Mouse (Mus musculus) urinary bladder, postnatal 10 days (tissue): ENCODE results near the gene Gabbr2.

Experiments
- DNase-seq: peaks from one replicate; pipeline ENCODE4 v3.0.0; 2022; ENCODE audit warnings: low spot score

Gabbr2 gene

DNA sequence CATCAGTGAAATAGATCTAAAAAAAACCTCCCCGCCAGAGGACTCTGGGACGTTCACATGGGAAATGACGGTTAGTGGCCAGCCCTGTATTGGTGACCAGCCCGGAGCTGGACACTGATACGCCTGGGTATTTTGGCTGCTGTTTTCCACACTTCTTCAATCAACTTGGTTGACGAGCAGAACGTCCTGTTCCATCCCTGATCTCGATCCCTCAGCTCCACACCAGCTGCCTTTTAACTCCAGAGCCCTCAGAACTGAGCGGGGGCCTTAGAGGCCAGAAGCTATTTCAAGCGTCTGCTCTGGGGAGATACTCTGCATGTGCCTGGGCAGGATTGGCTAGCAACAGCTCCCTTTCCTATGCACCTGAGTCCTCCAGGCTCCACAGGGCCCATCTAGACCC, 177.4 kb downstream of the Gabbr2 start:
- DNase-seq, result no peak

- DNase-seq, result no peak
Observed at GRCm38 (mm10) chr4:46811165-46811564, 180.5 kb downstream of the Gabbr2 start.

- no peak for DNase-seq
Observed at GRCm38 (mm10) chr4:46806876-46807275, 184.8 kb downstream of the Gabbr2 start.

- no peak for DNase-seq
Observed at GRCm38 (mm10) chr4:46805910-46806309, 185.8 kb downstream of the Gabbr2 start.

GRCm38 (mm10) chr4:46802386-46802785, 189.3 kb downstream of the Gabbr2 start:
- DNase-seq, result no peak

- DNase-seq, result no peak
Observed at GRCm38 (mm10) chr4:46799904-46800303, 191.8 kb downstream of the Gabbr2 start.

GRCm38 (mm10) chr4:46795707-46796106, 196.0 kb downstream of the Gabbr2 start:
- DNase-seq, result no peak

DNA sequence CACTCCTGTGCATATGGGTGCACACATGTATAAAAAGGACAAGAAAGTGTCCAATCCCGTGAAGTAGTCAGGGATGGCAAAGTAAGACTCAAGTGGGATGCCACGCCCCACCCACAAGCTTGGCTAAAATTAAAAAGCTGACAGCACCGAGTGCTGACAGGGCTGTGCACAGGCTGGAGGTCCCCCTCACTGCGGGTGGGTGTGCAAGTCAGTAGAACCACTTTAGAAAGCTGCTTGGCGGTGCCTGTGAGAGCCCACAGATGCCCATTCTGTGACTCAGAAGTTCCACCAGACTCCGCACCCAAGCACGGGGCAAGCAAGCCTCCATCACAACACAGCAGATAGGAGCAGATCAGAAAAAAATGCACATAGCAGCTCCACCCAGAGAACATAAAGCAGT, 197.1 kb downstream of the Gabbr2 start:
- no peak for DNase-seq

GRCm38 (mm10) chr4:46792280-46793026, 199.2 kb downstream of the Gabbr2 start:
- no peak for DNase-seq

- no peak for DNase-seq
Observed at GRCm38 (mm10) chr4:46791268-46791951, 200.3 kb downstream of the Gabbr2 start.

DNA sequence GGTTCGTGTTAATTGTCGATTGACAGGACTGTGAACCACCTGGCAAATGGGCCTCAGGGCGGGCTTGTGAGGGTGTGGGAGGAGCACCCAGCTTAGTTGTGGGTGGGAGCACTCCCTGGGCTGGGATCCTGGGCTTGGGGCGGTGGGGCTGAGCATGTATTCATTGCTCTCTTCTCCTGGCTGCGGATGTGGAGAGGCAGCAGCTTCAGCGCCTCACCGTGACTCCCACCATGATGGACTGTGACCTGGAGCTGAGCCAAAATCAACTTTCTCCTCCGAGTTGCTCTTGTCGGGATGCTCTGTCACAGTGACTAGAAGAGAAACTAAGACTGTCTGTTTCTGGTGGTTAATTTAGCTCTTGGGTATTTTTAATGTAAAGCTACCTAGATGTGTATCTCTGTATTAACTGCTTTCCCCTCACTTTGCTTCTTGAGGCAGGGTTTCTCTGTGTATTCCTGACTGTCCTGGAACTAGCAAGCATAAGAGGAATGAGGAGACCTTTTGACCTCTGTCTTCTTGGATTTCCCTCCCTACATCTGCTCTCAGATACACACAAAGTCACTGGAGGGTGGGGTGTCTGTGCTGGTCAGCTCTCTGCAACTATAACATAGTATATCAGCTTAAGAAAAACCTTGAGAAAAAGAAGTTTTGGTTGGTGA, 200.9 kb downstream of the Gabbr2 start:
- DNase-seq, result no peak

DNA sequence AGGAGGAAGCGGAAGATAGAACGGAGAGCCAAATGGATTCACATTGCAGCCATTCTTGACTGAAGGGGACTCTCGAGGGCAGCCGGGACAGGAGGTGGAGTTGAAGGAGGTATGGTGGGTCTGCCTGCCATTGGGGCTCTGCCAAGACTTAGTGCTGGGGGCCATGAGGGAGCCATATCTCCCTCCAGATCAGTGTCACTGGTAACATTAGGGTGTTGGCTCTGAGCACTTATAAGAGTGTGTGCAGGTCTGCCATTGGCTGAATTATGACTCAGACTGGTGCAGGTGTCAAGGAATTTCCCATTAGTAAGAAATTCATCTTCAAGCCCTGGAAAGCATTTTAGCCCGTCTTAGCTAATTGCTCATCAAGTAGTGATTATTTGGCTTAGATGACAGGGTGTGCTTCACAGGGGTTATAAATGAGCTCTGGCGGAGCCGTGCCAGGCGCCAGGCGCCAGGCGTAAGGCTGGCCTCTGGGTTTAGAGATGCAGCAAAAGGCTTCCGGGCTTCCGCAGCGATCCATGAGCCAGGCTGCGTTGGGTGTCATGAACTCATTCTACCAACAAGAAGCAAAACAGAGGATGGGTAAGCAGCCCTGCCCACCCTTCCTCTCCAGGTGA, 207.1 kb downstream of the Gabbr2 start:
- DNase-seq, result no peak

- no peak for DNase-seq
Observed at GRCm38 (mm10) chr4:46781109-46781508, 210.6 kb downstream of the Gabbr2 start.

DNA sequence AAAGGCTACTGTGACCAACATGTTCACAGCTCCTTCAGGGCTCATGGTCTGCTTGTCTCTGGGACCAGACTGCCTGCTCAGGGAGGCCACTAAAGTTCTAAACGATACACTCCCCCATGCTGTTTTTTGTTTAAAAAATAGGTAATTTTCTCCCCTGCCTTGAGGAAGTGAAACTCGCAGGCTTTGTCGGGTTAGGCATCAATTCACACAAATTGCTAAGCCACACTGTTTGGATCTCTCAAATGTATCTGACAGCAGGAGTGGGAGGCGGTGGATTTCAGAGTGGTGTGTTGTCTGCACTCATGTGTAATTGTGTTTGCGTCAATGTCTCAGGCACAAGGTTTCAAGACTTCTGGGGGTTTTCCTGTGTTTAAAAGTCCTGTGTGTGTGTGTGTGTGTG, 215.7 kb downstream of the Gabbr2 start:
- no peak for DNase-seq

- DNase-seq, result no peak
Observed at GRCm38 (mm10) chr4:46774652-46775051, 217.0 kb downstream of the Gabbr2 start.

GRCm38 (mm10) chr4:46773243-46773642, 218.4 kb downstream of the Gabbr2 start:
- no peak for DNase-seq

DNA sequence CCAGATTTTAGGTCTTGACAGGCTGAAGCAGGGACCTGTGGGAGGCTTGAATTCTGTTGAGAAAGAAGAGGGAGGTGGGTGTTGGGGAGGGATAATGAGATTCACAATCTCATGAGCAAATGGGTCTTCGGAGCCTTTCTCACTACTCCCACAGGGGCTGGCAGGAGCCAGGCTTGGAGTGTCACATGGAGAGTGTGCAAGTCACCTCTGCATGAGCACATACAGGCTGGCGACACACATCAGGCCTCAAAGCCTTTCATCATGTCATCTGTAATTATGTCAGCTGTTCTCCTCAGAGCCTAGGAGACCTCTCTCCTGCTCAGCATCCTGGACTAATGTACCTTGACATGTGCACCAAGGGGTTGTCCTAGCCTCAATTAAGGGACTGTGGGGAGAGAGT, 219.1 kb downstream of the Gabbr2 start:
- no peak for DNase-seq

DNA sequence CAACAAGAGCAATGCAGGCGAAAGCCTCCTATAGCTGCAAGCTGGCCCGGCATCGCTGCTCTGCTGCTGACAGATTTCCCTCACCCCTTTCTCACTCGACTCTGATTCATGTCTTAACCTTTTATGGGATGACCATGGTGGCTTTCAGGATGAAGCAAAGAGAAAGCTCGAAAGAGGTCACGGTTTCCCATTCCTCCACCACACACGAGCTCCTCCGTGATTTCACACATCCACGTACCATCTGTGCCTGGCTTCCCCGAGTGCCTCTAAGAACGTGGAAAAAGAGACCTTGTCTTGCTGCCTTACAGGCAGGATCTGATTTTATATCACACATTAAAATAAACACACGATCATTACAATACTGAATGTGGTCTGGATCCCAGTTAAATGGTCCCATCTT, 220.6 kb downstream of the Gabbr2 start:
- DNase-seq, result no peak

- DNase-seq, result no peak
Observed at GRCm38 (mm10) chr4:46770635-46771034, 221.0 kb downstream of the Gabbr2 start.

- DNase-seq, result no peak
Observed at GRCm38 (mm10) chr4:46770090-46770489, 221.6 kb downstream of the Gabbr2 start.

GRCm38 (mm10) chr4:46766326-46766725, 225.3 kb downstream of the Gabbr2 start:
- DNase-seq, result no peak

DNA sequence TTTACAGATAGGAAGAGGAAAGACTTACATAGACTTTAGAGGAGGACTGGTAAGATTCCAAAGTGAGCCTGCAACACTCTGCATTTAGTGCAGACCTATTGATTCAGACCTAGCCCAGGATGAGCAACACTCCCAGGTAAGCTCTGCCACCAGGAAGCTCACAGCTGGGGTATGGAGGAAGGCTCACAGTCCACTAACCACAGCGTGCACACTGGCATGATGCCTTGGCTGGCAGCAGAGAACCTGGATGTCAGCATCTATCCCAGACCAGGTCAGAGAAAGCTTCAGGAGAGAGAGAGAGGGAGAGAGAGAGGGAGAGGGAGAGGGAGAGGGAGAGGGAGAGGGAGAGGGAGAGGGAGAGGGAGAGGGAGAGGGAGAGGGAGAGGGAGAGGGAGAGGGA, 231.8 kb downstream of the Gabbr2 start:
- DNase-seq, result no peak
